Mouse (Mus musculus) retina, adult 2 months (tissue): ENCODE data around the gene Ccdc96.

Source experiments
- DNase-seq: peaks from one replicate; pipeline ENCODE4 v3.0.0-alpha.2; 2012; ENCODE audit warnings: low read depth, low spot score

Ccdc96 gene

GRCm38 (mm10) chr5:36484171-36484990, at the start of gene Ccdc96, which contains the start of gene Tada2b:
Gene Ccdc96, plus strand, starts transcription at chr5:36484588.
Gene Tada2b, minus strand, starts transcription at chr5:36484285.
- DNase-seq, result peak; percentile 96

- no peak for DNase-seq
Observed at GRCm38 (mm10) chr5:36436858-36437257, 47.5 kb upstream of the Ccdc96 start.

- DNase-seq, result no peak
Observed at GRCm38 (mm10) chr5:36440741-36441140, 43.6 kb upstream of the Ccdc96 start.

GRCm38 (mm10) chr5:36444611-36445010, 39.8 kb upstream of the Ccdc96 start:
- no peak for DNase-seq

GRCm38 (mm10) chr5:36445028-36445427, 39.4 kb upstream of the Ccdc96 start:
- no peak for DNase-seq

- DNase-seq, result no peak
Observed at GRCm38 (mm10) chr5:36446166-36446890, 38.1 kb upstream of the Ccdc96 start.

GRCm38 (mm10) chr5:36447872-36448271, 36.5 kb upstream of the Ccdc96 start:
- no peak for DNase-seq

- DNase-seq, result no peak
Observed at GRCm38 (mm10) chr5:36449710-36450358, 34.6 kb upstream of the Ccdc96 start.

GRCm38 (mm10) chr5:36451119-36451518, 33.3 kb upstream of the Ccdc96 start:
- DNase-seq, result no peak

GRCm38 (mm10) chr5:36451872-36452389, 32.5 kb upstream of the Ccdc96 start:
- DNase-seq, result no peak

GRCm38 (mm10) chr5:36452821-36453220, 31.6 kb upstream of the Ccdc96 start:
- no peak for DNase-seq

GRCm38 (mm10) chr5:36457706-36458105, 26.7 kb upstream of the Ccdc96 start:
- DNase-seq, result no peak

GRCm38 (mm10) chr5:36458926-36459325, 25.5 kb upstream of the Ccdc96 start:
- no peak for DNase-seq

GRCm38 (mm10) chr5:36460712-36461111, 23.7 kb upstream of the Ccdc96 start:
- no peak for DNase-seq

- no peak for DNase-seq
Observed at GRCm38 (mm10) chr5:36461231-36461630, 23.2 kb upstream of the Ccdc96 start.

GRCm38 (mm10) chr5:36462810-36463209, 21.6 kb upstream of the Ccdc96 start:
- peak; percentile 40 for DNase-seq

GRCm38 (mm10) chr5:36463391-36463790, 21.0 kb upstream of the Ccdc96 start:
- no peak for DNase-seq

GRCm38 (mm10) chr5:36464709-36465661, 19.4 kb upstream of the Ccdc96 start, which contains the start of gene Grpel1:
Gene Grpel1, plus strand, starts transcription at chr5:36464998.
- peak; percentile 100 for DNase-seq

GRCm38 (mm10) chr5:36465889-36466288, 18.5 kb upstream of the Ccdc96 start:
- no peak for DNase-seq

GRCm38 (mm10) chr5:36471206-36471605, 13.2 kb upstream of the Ccdc96 start:
- no peak for DNase-seq
